Mouse (Mus musculus) left cerebral cortex, postnatal 25 days (tissue): ENCODE data around the gene Apon. TPM values are rescaled to one million over a fixed set of nuclear protein-coding genes. Genes with fewer than 3 reads are reported as not detected.

ENCODE experiments used
- DNase-seq, 2 experiments: peaks; one replicate each; pipeline ENCODE4 v3.0.0; 2022; ENCODE audit warnings: low spot score in 2 of 2, mixed read lengths in 1 of 2
- intact Hi-C: fragments of 180-260 bp; cut with DNase I; formaldehyde crosslinking; loops from one replicate; pipeline ENCODE4 v1.15.1; 2025
- total RNA-seq, 2 experiments: library from RNA; stranded (reverse); gene quantifications; 2 replicates each; pipeline ENCODE4 v1.2.3; 2021

Apon gene
- total RNA-seq, 2 experiments from 2014 or later: not detected

- no peak for DNase-seq
- intact Hi-C loops: loop anchor here (1.0 to 2.0 kb wide), 3 partner anchors 20 to 35 kb away; partner anchors contain the start of genes Cnpy2, Cs and Stat2
Observed at GRCm38 (mm10) chr10:128302785-128303125, 48.9 kb downstream of the Apon start.

- intact Hi-C loops: loop anchor here (1.0 to 2.0 kb wide), 3 partner anchors 19 to 34 kb away; partner anchors contain the start of genes Cnpy2, Cs and Stat2
- peak; percentile 100 for DNase-seq
Observed at GRCm38 (mm10) chr10:128303126-128304021, 49.5 kb downstream of the Apon start, which contains the start of gene Pan2. TSS of gene Pan2 (plus strand) at chr10:128303335.

Other genes with a start within 250 kb of the Apon start
- gene Hsd17b6, start 246.5 kb upstream of the Apon start, total RNA-seq: not detected
- 1 to 10 TPM; 6.2 to 6.9 TPM for gene Prim1, start 238.9 kb upstream of the Apon start, total RNA-seq
- 100 to 1,000 TPM; 308 to 327 TPM for gene Naca, start 218.5 kb upstream of the Apon start, total RNA-seq
- 100 to 1,000 TPM; 127 to 132 TPM for gene Ptges3, start 195.1 kb upstream of the Apon start, total RNA-seq
- gene Atp5b, start 170.8 kb upstream of the Apon start, total RNA-seq: 1,000 to 10,000 TPM; 1,709 to 1,721 TPM
- gene Baz2a, start 162.5 kb upstream of the Apon start, total RNA-seq: 10 to 100 TPM; 34.3 to 38.4 TPM
- 10 to 100 TPM; 11.3 to 13.5 TPM for gene Rbms2, start 73.8 kb upstream of the Apon start, total RNA-seq
- gene Gls2, start 59.6 kb upstream of the Apon start, total RNA-seq: 10 to 100 TPM; 29.4 to 32.9 TPM
- gene Spryd4, start 42.3 kb upstream of the Apon start, total RNA-seq: 10 to 100 TPM; 10.1 to 10.7 TPM
- not detected for gene Mip, start 28.3 kb upstream of the Apon start, total RNA-seq
- gene Timeless, start 22.0 kb upstream of the Apon start, total RNA-seq: 1 to 10 TPM; 6.8 to 8.3 TPM
- gene Apof, start 14.6 kb downstream of the Apon start, total RNA-seq: not detected
- gene Stat2, start 16.5 kb downstream of the Apon start, total RNA-seq: 10 to 100 TPM; 27.1 to 29.6 TPM
- gene Il23a, start 44.7 kb downstream of the Apon start, total RNA-seq: under 1 TPM; 0.64 to 0.69 TPM
- 10 to 100 TPM; 14.3 to 15.4 TPM for gene Pan2, start 49.2 kb downstream of the Apon start, total RNA-seq
- 10 to 100 TPM; 64.7 to 70.5 TPM for gene Cnpy2, start 68.4 kb downstream of the Apon start, total RNA-seq
- gene Cs, start 83.6 kb downstream of the Apon start, total RNA-seq: 100 to 1,000 TPM; 227 to 229 TPM
- gene Coq10a, start 114.9 kb downstream of the Apon start, total RNA-seq: 10 to 100 TPM; 60.4 to 63.8 TPM
- 10 to 100 TPM; 65.1 to 68.9 TPM for gene Ankrd52, start 123.0 kb downstream of the Apon start, total RNA-seq
- gene Slc39a5, start 147.1 kb downstream of the Apon start, total RNA-seq: under 1 TPM; 0.30 to 0.32 TPM
- 10 to 100 TPM; 87.8 to 89.7 TPM for gene Nabp2, start 157.4 kb downstream of the Apon start, total RNA-seq
- 10 to 100 TPM; 76.7 to 78.6 TPM for gene Rnf41, start 157.6 kb downstream of the Apon start, total RNA-seq
- gene Smarcc2, start 205.2 kb downstream of the Apon start, total RNA-seq: 100 to 1,000 TPM; 228 to 232 TPM
- gene Myl6, start 240.0 kb downstream of the Apon start, total RNA-seq: 100 to 1,000 TPM; 616 to 641 TPM
- gene Myl6b, start 244.6 kb downstream of the Apon start, total RNA-seq: 10 to 100 TPM; 22.9 to 24.0 TPM